Mouse (Mus musculus) kidney, postnatal 0 days (tissue): ENCODE data around the gene Olfr1352. TPM values are rescaled to one million over a fixed set of nuclear protein-coding genes. Genes with fewer than 3 reads are reported as not detected.
"Not testable (repeated sequence)": the region's sequence is repeated elsewhere in the genome, so short reads cannot be mapped to it uniquely, and the experiment has no call there.

Experiments used
- ATAC-seq: fragments of 200-750 bp; cut with Nextera tagmentation; replicated peaks from 2 replicates; pipeline ENCODE4 v1.8.0; 2017; ENCODE audit warnings: low read depth, moderate number of reproducible peaks, moderate TSS enrichment, moderate library complexity; ENCODE audit not compliant: low FRiP score
- DNase-seq: peaks from one replicate; pipeline ENCODE4 v3.0.0-alpha.2; 2016; ENCODE audit warnings: low spot score
- H3K27ac ChIP-seq: fragments of 300-500 bp; sonication (generic); 2 replicates; pipeline ENCODE4 v1.5.1; 2014; ENCODE audit warnings: mild to moderate bottlenecking
- H3K27me3 ChIP-seq: fragments of 300-500 bp; sonication (generic); 2 replicates; pipeline ENCODE4 v1.6.1; 2014; ENCODE audit warnings: low read length, mixed read lengths; ENCODE audit not compliant: insufficient read depth
- H3K36me3 ChIP-seq: fragments of 300-500 bp; sonication (generic); 2 replicates; pipeline ENCODE4 v1.6.1; 2014; ENCODE audit warnings: low read length, mixed read lengths; ENCODE audit not compliant: insufficient read depth
- H3K4me1 ChIP-seq: fragments of 300-500 bp; sonication (generic); replicated peaks from 2 replicates; pipeline ENCODE4 v1.6.1; 2014; ENCODE audit warnings: antibody characterized with exemption, low read length, mixed read lengths; ENCODE audit not compliant: insufficient read depth
- H3K4me2 ChIP-seq: fragments of 300-500 bp; sonication (generic); 2 replicates; pipeline ENCODE4 v1.6.1; 2014; ENCODE audit warnings: mild to moderate bottlenecking, low read length, moderate library complexity, mixed read lengths
- H3K4me3 ChIP-seq: fragments of 300-500 bp; sonication (generic); replicated peaks from 2 replicates; pipeline ENCODE4 v1.5.1; 2014; ENCODE audit warnings: low read depth, low read length
- H3K9ac ChIP-seq: fragments of 300-500 bp; sonication (generic); 2 replicates; pipeline ENCODE4 v1.6.1; 2014; ENCODE audit warnings: low read depth, low read length
- H3K9me3 ChIP-seq: fragments of 300-500 bp; sonication (generic); replicated peaks from 2 replicates; pipeline ENCODE4 v1.6.1; 2016; ENCODE audit warnings: low read length, inconsistent platforms, mixed read lengths
- CTCF ChIP-seq: IDR thresholded peaks from 2 replicates; pipeline ENCODE4 v1.5.1; 2016; ENCODE audit warnings: antibody characterized with exemption, low read depth, mild to moderate bottlenecking, moderate library complexity
- WGBS: fragments of 180-500 bp; shearing (Covaris S2); extraction: QIAGEN DNeasy Blood & Tissue Kit; methylation state at CpG from one replicate; pipeline ENCODE4 v1.1.7; 2014; 5-methylcytosine and 5-hydroxymethylcytosine counted together
- polyA plus RNA-seq: library from polyadenylated mRNA; unstranded; fragments of >200 nt; fragmentation: Nextera tagmentation; extraction: Ambion mirVana; gene quantifications from 2 replicates; pipeline ENCODE4 v1.2.1, GENCODE M21; 2015

The Olfr1352 gene
- not detected in 2 replicates for polyA plus RNA-seq

DNA sequence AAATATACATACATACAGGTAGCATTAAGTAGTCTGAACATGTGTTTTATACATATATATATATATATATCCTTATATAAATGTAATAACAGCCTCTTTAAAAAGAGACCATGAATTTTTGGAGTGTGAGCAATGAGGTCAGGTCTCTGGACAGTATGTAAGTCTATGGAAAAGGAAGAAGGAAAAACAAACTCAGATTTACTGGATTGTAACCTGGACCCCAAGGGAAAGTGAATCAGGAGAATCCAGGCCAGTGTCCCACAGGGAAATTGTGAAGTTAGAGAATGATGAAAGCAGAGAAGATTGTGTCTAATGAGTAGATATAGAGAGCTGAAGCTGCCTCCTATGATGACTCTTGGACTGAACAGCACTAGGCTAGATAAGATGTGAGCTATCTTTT, at the start of gene Olfr1352:
Gene Olfr1352 (plus strand): TSS at position 301 of the 400 bp plus-strand sequence.
- Histone ChIP-seq H3K9me3 (no peaks in the 10 kb centered on the region), H3K36me3 (no peaks in the 10 kb centered on the region), H3K4me2 (no peak within 1 kb of the TSS), H3K4me1 (no peaks in the 10 kb centered on the region), H3K27me3 (no peaks in the 10 kb centered on the region), H3K4me3 (no peak within 1 kb of the TSS), H3K27ac (no peak within 1 kb of the TSS), H3K9ac (no peak within 1 kb of the TSS)
- TF ChIP-seq CTCF: no peak
- DNase-seq (no peak), ATAC-seq (no peak)

GRCm38 (mm10) chr10:78950336-78950735, 30.5 kb upstream of the Olfr1352 start, which contains the start of gene Olfr8:
Olfr8 (plus strand) TSS chr10:78950636.
- H3K9me3 ChIP-seq, H3K4me3 ChIP-seq, H3K36me3 ChIP-seq, H3K9ac ChIP-seq, DNase-seq, H3K27ac ChIP-seq, ATAC-seq, H3K4me2 ChIP-seq, H3K27me3 ChIP-seq, H3K4me1 ChIP-seq: not testable (repeated sequence)
- 90% methylated on average over 1 of the region's 1 CpGs for WGBS

DNA sequence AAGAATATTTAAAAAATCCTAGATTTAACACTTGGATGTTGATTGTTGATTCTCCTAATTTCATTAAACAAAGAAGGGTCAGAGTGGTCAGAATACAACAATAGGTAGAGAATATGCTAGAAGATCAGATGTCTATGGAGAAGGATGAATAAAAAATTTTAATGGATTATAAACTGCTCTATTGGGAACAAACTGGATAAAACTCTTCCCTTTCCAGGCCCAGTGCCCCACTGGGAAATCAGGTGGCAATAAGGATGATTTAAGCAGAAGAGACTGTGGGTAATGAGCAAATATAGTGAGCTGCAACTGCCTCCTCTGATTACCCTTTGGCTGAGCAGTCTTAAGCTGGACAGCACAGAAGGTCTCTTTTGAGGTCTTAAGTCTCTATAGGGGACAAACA, 17.8 kb upstream of the Olfr1352 start, which contains the start of gene Olfr1353:
Gene Olfr1353 (plus strand): TSS at position 301 of the 400 bp plus-strand sequence.
- not testable (repeated sequence) for H3K4me2 ChIP-seq, H3K4me3 ChIP-seq, ATAC-seq, H3K27me3 ChIP-seq, H3K9ac ChIP-seq, DNase-seq, H3K4me1 ChIP-seq, H3K27ac ChIP-seq, H3K36me3 ChIP-seq, H3K9me3 ChIP-seq

DNA sequence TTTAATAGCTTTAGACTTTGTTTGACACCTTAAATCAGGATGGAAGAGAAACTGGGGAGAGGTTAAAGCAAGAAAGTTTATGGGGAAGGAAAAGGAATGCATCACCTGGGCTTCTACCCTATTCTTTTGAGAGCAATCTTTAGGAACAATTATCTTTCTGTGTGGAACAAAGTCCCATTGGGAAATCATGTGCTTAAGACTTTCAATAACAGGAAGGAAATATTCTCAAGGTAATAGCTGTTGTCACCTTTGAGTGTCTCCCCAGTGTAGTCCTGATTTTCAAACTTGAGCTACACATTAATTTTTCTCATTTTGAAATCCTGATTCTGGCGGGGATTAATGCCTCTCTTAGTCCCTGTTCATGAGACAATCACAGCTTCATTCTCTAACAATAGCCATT, 31.3 kb downstream of the Olfr1352 start, which contains the start of gene Olfr1351:
Gene Olfr1351 (plus strand): TSS at position 301 of the 400 bp plus-strand sequence.
- ATAC-seq: no peak
- Histone ChIP-seq H3K4me3 (no peak within 1 kb of the TSS), H3K36me3 (no peaks in the 10 kb centered on the region), H3K27ac (no peak within 1 kb of the TSS), H3K4me1 (no peaks in the 10 kb centered on the region), H3K9ac (no peak within 1 kb of the TSS), H3K4me2 (no peak within 1 kb of the TSS), H3K27me3 (no peaks in the 10 kb centered on the region), H3K9me3 (no peaks in the 10 kb centered on the region)
- no peak for TF ChIP-seq CTCF
- WGBS: 74% methylated on average over 1 of the region's 1 CpGs
- DNase-seq: no peak

DNA sequence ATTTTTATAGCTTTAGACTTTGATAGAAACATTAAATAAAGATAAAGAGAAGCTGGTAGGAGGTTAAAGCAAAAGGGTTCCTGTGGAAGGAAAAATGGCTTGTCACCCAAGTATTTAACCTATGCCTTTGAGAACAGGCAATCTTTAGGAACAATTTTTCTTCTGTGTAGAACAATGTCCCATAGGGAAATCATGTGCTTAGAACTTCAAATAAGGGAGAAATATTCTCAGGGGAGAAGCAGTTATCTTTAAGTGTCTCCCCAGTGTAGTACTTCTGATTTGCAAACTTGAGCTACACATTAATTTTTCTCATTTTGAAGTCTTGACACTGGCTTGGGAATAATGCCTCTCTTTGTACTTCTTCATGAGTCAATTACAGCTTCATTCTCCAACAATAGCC, 47.6 kb downstream of the Olfr1352 start, which contains the start of gene Olfr57:
Gene Olfr57 (plus strand): TSS at position 301 of the 400 bp plus-strand sequence.
- no peaks in the 10 kb centered on the region for H3K9me3 ChIP-seq
- H3K4me3 ChIP-seq: no peak within 1 kb of the TSS
- H3K27ac ChIP-seq: no peak within 1 kb of the TSS
- H3K9ac ChIP-seq: no peak within 1 kb of the TSS
- no peaks in the 10 kb centered on the region for H3K4me1 ChIP-seq
- no peak for ATAC-seq
- H3K4me2 ChIP-seq: no peak within 1 kb of the TSS
- no peaks in the 10 kb centered on the region for H3K36me3 ChIP-seq
- TF ChIP-seq CTCF: no peak
- no peak for DNase-seq
- H3K27me3 ChIP-seq: no peaks in the 10 kb centered on the region

Other genes with a start within 250 kb of the Olfr1352 start
- not detected in 2 replicates for gene Ccdc105, start 228.0 kb upstream of the Olfr1352 start, polyA plus RNA-seq
- 0.34 and 0.59 TPM in 2 replicates for gene Slc1a6, start 200.6 kb upstream of the Olfr1352 start, polyA plus RNA-seq
- not detected in 2 replicates for gene Olfr1356, start 128.9 kb upstream of the Olfr1352 start, polyA plus RNA-seq
- gene Olfr1355, start 105.5 kb upstream of the Olfr1352 start, polyA plus RNA-seq: not detected in 2 replicates
- not detected in 2 replicates for gene Olfr1354, start 67.9 kb upstream of the Olfr1352 start, polyA plus RNA-seq
- gene Olfr8, start 30.4 kb upstream of the Olfr1352 start, polyA plus RNA-seq: not detected in 2 replicates
- gene Olfr1353, start 17.7 kb upstream of the Olfr1352 start, polyA plus RNA-seq: not detected in 2 replicates
- gene Olfr1351, start 31.4 kb downstream of the Olfr1352 start, polyA plus RNA-seq: not detected in 2 replicates
- gene Olfr57, start 47.7 kb downstream of the Olfr1352 start, polyA plus RNA-seq: not detected in 2 replicates
- 18.8 and 19.6 TPM in 2 replicates for gene 2610008E11Rik, start 116.5 kb downstream of the Olfr1352 start, polyA plus RNA-seq
- gene Vmn2r80, start 167.7 kb downstream of the Olfr1352 start, polyA plus RNA-seq: not detected in 2 replicates